Mouse (Mus musculus): ENCODE data around the gene Pamr1.

The Pamr1 gene

GRCm38 (mm10) chr2:102549611-102550266 is at the start of gene Pamr1:
Pamr1 (plus strand) TSS chr2:102550012.
- no peak for DNase-seq (ENCODE audit: low read depth, low spot score)

DNA sequence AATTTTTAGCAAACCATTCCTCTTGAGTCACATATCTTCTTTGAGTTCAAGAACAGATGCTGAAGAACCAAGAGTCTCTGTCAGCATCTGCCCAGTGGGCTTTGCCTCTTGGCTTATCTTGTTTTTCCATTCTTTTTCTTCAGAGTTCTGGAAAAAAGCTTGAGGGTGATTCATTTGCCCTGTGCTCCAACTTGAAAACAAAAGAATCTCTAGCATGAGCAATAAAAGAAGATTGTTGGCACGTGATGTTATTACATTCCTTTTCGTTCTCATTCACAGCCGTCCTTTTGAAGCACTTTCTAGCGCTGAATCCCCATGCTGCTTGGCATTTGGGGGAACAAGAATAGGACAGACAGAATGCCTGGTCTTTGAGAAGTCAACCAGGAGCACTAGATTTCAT is 42.2 kb upstream of the Pamr1 start:
- no peak for DNase-seq (ENCODE audit: low read depth, low spot score)

DNA sequence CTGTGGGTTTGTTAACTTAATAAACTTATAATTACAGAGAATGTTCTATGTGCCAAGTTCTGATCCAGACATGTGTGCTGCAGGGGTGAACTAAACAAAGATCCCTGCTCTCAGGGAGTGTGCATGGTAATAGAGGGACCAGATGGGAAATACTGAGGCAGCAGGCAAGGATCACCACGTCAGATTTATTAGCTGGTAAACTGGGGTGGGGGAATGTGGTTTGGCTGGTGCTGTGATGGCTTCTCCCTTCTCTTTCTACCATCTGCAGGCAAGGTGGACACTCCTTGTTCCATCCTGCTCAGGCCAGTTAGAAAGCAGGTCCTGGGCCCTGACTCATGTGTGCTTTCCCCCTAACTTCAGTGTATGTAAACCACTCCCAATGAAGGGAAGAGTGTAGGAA is 41.7 kb upstream of the Pamr1 start:
- DNase-seq (ENCODE audit: low read depth, low spot score) = no peak

DNA sequence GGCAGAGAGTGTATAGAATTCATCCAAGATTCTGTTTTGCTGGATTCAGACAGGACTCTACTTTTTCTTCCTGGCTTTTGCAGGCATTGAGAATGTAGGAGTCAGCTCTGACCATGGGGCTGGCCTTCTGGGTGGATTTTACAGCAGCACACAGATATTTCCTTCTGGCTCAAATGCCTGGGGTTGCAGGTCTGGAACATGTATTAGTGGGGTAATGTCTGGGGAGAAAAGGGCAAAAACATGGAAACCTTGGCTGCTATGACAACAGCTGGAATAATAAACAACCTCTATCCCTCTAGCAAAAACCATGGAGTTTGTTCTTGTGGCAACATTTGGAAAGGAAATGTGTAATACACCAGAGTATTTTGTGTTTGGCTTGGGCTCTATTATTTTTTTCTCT is 29.9 kb upstream of the Pamr1 start:
- DNase-seq (ENCODE audit: low read depth, low spot score) = no peak

DNA sequence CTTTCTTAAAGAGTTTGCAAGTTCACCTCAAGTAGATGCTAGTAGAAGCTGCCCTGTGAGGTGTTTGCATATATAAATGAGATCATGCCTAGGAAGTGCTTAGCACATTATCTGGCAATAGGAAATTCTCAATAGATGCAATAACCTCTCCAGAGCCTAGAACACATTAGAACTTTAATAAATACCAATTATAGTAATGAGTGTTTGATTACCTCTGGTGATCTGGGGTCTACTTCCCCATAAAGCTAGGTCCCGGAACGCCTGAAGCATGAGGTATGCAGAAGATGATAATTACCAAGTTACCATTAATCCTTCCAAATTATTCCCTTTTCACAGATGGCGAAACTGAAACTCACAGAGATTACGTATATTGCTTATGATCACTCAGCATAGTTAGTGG is 22.2 kb upstream of the Pamr1 start:
- no peak for DNase-seq (ENCODE audit: low read depth, low spot score)

DNA sequence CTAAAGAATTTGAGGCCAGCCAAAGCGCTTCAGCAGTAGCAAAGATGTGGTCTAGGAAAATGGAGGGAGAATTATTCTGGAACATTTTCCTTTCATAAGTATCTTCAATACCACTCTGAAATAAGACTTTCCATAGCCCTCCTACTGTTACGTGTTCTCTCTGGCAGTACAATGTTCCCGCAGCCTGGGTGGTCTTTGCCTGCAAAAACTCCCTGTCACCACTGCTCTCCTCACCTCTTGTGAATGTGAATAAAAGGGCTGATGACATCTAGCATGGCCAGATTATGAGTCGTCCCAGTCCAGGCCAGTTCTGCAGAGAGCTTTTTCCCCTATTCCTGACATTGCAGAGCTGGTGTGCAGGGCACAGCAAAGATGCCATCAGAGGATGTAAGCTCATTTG is 16.4 kb upstream of the Pamr1 start:
- no peak for DNase-seq (ENCODE audit: low read depth, low spot score)

- DNase-seq (ENCODE audit: low read depth, low spot score) = no peak
These were observed 13.0 kb upstream of the Pamr1 start for GRCm38 (mm10) chr2:102536766-102537165.

DNA sequence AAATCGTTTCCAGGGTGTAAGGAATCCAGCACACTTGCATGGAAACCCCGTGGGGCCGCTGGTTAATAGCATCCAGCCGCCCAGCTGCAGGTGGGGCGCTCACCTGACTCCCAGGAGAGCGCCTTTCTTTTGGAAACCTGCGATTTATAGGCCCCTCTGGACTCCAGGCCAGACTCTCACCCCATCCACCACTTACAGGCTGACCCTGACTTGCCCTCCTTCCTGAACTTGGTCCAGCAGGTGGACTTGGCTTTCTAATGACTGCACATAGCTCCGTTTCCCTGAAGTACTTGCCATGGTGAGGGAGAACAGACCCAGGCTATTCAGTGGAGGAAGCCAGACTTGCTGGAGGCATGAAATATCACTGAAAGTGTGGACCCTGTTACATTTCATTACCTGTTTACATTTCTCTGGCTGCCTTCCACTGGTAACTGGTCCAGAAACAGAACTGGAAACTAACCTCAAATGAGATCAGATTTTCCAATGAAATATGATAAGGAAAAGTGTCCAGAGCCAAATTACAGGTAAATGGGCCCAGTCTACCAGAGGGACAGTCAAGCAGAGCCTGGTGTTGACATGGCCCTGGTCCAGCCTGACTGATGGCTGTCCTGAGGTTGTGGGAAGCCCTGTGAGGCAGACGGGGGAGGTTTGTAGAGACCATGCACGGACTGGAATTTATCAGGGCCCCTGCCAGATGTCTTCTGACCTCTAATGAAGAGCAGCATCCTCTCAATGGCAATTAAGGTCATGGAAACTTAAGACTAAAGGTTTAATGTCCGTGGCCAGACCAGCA is 9.2 kb upstream of the Pamr1 start:
- no peak for DNase-seq (ENCODE audit: low read depth, low spot score)

DNA sequence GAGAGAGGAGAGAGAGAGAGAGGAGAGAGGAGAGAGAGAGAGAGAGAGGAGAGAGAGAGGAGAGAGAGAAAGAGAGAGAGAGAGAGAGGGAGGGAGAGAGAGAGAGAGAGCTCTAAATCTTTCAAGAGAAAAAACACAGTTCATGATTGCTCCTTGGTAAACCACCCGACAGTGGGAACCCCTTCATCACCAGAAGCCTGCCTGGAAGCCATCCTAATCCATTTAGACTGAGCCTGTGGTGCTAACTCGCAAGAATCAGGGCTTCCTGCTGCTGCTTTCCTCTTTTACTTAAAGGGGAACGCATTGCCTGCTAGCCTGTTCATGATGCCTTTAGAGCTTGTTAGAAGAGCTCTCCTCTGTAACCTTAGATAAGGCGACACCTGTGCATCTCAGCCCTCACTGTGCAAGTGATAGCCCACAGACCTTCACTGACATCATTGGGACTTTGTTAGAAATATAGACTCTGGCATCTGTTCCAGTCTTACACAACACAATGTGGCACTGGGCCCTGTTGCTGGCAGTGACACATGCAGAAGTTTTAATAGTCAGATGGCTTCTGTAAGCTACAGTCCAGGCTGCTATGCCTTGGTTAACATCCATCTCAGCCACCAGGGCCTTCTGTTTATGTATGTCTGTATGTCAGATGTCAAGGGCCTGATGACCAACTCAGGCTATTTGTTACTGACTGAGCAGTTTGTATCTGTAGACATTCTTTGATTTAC is 8.2 kb upstream of the Pamr1 start:
- no peak for DNase-seq (ENCODE audit: low read depth, low spot score)

DNA sequence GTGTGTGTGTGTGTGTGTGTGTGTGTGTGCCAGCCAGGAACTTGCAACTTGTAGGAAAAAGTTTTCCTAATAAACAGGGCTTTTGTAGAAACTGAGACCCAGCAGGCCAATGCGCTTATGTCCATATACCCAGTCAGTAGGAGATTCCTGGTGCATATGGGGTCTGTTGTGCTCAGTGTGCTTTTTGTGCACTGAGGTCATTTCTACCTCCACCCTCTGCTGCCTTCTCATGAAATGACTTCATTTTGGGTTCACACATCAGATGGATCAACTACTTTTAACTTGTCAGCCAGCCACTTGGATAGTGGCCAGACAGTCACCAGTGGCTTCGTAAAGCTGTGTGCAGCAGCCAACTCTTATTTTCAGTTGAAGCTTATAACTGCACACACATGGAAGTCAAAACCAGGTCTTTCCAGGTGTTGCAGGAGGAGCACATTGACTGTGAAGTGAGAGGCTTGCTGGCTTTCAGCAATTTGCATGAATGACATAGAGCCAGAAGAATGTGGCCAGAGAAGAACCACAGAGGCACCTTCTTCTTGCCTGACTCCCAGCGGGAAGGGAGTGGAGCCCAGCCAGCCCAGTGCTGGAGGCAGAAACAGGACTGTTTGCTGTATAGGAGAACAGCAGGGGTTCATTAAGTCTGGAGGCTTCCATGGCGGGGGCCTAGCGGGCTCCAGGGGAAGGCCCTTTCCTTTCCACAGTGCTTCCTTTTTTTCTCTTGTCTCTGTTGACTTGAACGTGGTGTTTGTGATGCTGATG is 5.7 kb upstream of the Pamr1 start:
- DNase-seq (ENCODE audit: low read depth, low spot score) = no peak

DNA sequence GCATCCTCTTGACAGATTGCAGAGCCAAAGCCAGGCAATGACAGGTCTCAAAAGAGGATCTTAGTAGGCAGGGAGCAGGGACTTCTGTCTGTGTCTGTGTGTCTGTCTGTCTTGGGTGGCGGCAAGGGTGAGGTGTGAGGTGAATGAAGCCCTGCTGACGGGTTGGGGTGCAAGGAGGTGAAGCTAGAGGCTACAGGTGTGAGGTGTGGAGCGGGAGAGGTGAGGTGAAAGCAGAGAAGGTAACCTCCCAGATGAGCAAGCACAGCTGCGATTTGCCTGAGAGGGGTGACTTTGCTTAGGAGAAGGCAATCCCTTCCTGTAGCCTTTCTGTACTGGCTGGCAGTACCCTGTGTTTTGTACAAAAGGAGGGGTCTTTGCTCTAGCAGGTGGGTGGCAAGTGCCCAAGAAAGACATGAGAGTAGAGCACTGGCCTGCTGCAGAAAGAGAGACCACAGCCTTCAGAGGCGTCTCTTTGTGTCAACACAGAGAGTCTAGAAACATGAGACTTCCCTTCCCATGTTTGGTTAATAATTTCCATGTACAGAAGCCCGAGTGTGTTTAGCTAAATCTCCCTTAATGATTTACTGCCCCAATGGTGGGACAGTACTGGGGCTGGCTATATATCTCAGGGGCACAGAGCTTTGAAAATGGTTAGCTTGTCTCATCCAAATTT is 1.2 kb downstream of the Pamr1 start:
- no peak for DNase-seq (ENCODE audit: low read depth, low spot score)

DNA sequence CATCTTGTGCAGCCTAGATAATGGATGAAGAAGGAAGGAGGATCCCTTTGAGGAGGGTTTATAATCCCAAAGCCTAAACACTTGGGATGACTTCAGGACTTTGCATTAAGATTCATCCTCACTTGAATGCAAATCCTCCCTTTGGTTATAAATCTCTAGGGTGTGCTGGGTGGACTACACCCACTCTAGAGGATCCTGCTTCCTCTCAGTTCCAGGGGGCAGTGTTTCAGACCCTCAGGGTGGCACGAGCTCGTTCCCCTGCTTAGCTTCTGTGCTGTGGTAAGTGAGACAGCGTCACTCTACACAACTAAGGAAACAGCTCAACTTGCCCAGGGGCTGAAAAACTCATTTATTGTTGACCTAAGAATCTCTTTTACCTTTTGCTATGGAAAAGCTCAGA is 1.8 kb downstream of the Pamr1 start:
- DNase-seq (ENCODE audit: low read depth, low spot score) = no peak

- no peak for DNase-seq (ENCODE audit: low read depth, low spot score)
These were observed 2.3 kb downstream of the Pamr1 start for GRCm38 (mm10) chr2:102552095-102552537.

DNA sequence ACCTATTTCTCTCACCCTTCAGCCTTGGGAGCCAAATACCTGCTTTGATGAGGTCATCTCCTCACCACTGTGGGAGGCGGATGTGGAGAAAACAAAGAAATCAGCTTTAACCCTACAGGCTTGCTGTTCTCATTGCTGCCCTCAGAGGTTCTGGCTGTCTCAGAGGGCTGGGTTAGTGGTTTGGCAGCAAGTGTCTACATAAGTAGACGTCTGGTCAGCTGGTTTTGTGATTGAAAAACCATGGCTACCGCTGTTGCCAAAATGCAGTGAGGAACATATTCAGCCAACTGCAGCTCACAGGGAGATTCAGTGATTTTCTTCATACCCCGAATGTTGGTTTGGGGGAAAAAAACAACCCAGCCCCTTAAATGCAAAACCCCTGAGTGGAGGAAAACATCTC is 7.3 kb downstream of the Pamr1 start:
- no peak for DNase-seq (ENCODE audit: low read depth, low spot score)

DNA sequence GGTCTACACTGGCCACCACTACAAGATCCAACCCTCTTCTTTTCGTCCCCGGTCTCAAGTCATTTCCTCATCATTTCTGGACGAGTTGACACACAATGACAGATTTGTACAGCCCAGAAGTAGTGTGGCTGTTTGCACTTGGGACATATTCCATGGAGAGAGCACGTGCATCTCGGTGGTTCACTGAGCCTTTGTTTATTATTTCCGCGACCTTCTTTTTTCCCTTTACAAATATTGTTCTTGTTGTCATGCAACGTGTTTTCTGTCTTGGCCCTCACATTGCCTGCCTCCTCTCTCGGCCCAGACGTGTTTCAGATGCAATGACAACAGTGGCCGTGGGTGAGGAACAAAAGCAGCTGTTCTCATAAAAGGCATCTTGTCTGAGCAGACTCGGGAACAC is 9.2 kb downstream of the Pamr1 start:
- DNase-seq (ENCODE audit: low read depth, low spot score) = no peak

DNA sequence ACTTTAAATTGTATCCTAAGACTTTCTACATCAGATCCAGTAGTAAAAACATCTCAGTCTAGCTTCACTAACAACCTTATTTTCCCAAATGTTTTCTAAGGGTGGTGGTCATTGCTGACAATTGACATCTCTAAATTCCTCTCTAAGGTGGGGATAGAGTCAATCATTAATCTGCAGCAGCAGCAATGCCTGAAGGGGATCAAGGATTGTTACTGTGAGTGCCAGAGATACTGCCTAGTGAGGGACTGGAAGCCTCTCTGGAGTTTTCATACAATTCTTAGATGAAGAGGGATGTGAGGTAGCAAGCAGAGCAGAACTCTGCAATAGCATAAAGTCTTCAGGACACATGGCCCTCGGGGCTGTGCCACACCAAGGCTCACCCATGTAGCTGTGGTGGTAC is 14.0 kb downstream of the Pamr1 start:
- DNase-seq (ENCODE audit: low read depth, low spot score) = no peak

DNA sequence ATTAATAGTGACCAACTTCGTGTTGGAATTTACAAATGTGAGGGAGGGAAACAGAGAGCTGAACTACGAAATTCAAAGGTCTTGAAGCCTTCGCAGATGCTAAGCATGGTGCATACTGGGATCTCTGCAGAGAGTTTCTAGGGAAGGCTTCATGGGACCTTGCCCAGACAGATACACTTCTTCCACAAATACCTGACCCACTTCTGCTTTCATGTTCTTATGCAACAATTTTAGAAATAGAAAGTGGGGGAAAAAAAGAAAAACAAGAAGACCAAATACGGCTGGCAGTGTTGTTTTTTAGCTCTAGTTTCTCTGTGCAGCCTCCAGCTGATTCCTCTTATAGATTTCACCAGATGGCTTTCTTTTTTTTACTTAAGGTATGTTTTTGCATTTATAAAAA is 29.4 kb downstream of the Pamr1 start:
- DNase-seq (ENCODE audit: low read depth, low spot score) = no peak

GRCm38 (mm10) chr2:102589977-102590376 is 40.2 kb downstream of the Pamr1 start:
- DNase-seq (ENCODE audit: low read depth, low spot score) = peak; percentile 16

- no peak for DNase-seq (ENCODE audit: low read depth, low spot score)
These were observed 44.7 kb downstream of the Pamr1 start for GRCm38 (mm10) chr2:102594535-102594934.

- DNase-seq (ENCODE audit: low read depth, low spot score) = no peak
These were observed 45.8 kb downstream of the Pamr1 start for GRCm38 (mm10) chr2:102595395-102596130.
